Mouse (Mus musculus) fibroblast of lung, adult 2 months (primary cell): ENCODE results near the gene Gucy2d.

ENCODE experiments used
- DNase-seq: peaks from one replicate; pipeline ENCODE4 v3.0.0-alpha.2; 2011; ENCODE audit warnings: low read depth

Gene Gucy2d

GRCm38 (mm10) chr7:98447585-98448308 is 7.5 kb downstream of the Gucy2d start:
- DNase-seq = no peak

DNA sequence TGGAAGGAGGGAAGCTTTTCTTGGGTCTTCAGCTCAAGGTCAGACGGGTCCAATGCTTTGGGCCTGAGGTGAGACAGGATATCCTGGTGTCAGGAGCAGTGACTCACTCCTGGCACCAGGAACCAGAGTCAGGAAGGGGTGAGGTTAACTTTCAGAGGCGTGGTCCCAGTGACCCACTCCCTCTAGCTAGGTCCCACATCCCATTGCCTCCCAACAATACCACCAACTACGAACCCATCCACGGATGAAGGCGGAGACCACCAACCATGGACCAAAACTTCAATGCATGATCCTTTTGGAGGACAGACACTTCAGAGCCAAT is 8.1 kb downstream of the Gucy2d start:
- no peak for DNase-seq

DNA sequence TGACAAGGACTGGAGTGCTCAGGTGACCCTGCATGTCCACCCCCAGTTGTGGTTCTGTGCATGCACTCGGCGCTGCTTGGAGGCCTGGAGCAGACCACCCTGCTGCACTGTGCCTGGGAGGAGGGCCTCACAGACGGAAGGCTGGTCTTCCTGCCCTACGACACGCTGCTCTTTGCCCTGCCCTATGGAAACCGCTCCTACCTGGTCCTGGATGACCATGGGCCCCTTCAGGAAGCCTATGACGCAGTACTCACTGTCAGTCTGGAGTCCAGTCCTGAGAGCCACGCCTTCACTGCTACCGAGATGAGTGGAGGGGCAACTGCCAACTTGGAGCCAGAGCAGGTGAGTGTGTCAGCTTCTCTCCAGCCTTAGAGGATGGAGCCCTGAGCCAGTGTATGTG is 9.5 kb downstream of the Gucy2d start:
- DNase-seq = no peak

GRCm38 (mm10) chr7:98454397-98455120 is 14.3 kb downstream of the Gucy2d start:
- DNase-seq = no peak

DNA sequence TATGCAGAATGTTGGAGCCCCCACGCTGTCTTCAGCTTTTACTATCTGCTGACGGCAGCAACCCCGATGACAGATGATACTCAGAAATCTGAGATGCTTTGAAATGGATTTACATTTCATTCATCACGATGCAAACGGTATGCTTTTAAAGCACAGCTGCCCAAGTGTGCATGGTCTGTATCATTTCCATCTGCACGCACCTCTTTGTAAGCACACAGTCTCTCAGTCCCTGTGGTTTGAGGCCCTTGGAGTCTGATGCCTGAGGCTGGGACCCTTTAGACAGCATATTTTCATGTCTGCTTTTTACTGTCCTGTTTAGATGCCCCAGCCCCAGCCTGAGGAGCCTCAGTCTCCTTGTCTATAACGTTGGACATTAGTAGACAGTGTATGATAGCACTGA is 20.1 kb downstream of the Gucy2d start:
- DNase-seq = no peak

DNA sequence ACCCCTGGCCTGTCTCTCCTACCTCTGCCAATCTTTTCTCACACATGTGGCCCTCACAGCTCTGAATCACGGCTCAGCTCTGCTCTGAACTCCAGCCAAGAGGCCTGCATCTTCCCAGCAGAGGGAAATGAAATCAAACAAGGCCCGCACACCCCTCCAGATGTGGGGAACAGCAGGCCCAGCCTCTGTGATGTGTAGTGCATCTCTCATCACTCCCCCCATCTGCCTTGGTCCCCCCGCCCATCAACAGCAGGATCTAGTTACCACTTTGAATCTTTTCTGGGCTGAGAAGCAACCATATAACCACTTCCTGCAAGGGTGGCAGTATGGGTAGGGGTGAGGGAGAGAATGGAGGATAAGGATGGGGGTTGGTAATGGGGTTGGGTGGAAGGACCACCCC is 28.9 kb downstream of the Gucy2d start:
- DNase-seq = no peak

DNA sequence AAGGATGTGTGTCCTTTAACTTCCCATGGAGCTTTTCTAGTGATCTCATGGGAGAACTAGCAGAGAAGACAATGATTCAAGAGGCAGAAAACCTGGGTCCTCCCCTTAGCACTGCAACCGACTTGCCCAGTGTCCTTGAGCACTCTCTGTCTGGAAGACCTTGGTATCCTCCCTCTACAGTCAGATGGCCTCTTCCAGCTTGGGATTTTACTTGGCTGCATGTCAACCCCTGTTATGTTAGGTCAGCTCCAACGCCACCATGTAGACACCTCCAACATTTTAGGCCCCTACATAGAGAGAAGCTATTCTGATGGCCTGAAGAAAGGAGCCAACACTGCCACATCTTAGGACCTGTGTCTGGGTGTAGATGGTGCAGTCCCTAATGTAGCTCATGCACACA is 32.3 kb downstream of the Gucy2d start:
- no peak for DNase-seq

- DNase-seq = no peak
Observed at GRCm38 (mm10) chr7:98474558-98474957, 34.3 kb downstream of the Gucy2d start.

DNA sequence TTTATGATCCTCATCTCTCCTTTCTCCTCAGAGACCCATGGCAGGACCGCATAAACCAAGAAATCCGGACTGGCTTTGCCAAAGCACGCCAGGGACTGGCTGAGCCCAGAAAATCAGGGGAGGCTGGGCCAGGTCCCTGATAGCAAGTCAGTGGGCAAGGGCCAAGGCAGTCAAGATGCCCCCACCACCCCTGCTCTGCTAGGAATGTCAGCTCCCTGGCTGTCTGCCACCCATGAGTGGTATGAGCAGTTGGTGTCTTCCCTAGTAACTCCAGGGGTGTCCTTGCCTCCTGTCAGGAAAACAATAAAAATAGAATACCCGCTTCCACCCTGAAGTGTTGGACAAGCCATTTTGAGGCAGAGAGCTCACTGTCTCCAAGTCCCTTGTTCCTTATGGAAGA is 36.9 kb downstream of the Gucy2d start:
- no peak for DNase-seq

- DNase-seq = no peak
Observed at GRCm38 (mm10) chr7:98480481-98480880, 40.3 kb downstream of the Gucy2d start.

GRCm38 (mm10) chr7:98481066-98481734 is 41.0 kb downstream of the Gucy2d start:
- DNase-seq = no peak

- no peak for DNase-seq
Observed at GRCm38 (mm10) chr7:98481861-98482260, 41.6 kb downstream of the Gucy2d start.

DNA sequence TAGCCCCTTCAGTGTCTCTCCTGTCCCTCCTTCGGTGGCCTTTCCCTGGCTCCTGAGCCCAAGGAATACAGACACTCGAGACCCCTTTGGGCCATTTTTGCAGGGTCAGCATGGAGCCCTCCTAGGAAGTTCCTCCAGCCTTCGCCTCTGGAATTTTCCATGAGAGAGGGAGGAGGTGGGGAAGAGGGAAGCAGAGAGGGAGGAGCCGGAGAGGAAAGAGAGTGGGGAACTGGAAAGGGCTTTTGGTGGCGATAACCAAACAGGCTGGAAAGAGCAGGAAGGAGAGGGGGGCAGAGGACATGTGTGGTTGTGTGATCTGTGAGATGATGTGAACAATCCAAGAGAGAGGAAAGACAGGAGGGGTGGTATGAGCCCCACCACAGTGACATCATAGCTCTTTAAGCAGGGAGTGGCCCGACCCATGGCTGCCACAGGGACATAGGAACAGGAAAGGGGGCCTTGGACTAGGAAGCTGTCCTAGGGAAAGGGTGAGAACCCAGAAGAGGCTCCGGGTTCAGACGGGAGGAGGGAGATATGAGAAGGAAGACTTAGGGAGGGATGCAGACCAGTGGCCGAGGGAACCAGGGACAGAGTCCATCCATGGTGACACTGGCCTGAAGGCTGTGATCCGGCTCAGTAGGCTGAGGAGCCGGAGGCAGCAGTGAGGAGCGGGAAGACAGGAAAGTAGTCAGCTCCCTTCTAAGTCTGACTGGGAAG is 42.5 kb downstream of the Gucy2d start:
- DNase-seq = no peak

GRCm38 (mm10) chr7:98483268-98483607 is 43.0 kb downstream of the Gucy2d start:
- DNase-seq = no peak

DNA sequence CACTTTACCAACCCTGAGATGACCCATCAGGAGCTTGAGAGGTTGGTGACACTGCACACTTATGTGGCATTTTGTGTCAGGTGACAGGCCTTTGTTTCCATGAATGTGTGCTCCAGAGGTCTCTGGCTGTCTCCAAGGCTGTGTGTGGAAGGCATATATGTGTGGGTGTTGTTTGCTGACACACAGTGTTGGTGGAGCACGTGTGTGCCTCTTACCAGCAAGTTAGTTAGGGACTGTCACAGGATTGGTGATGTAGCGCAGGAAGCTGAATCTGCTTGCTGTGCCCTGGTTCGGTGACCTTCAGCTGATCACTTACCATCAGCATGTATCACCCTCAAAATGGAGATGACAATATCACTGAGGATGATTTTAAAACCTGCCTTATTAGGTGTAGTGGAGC is 44.7 kb downstream of the Gucy2d start:
- no peak for DNase-seq

DNA sequence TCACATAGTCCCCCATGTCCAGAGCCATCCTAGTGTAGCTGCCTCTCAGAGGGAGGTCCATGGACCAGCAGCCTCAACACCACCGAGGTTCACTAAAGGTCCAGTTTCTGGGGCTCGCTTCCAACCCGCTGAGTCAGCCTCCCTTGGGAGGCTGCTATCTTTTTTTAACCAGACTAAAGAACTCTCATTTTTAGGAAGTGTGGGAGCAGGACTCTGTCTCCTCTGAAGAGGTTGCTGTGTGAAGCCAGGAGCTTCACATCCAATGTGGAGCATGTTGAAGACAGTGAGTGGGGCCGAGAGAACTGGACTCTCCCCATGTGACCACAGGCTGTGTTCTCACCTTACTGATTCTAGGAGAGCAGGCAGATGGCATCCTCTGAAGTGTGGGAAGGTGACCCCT is 45.3 kb downstream of the Gucy2d start:
- no peak for DNase-seq

- DNase-seq = no peak
Observed at GRCm38 (mm10) chr7:98486471-98486917, 46.3 kb downstream of the Gucy2d start.

DNA sequence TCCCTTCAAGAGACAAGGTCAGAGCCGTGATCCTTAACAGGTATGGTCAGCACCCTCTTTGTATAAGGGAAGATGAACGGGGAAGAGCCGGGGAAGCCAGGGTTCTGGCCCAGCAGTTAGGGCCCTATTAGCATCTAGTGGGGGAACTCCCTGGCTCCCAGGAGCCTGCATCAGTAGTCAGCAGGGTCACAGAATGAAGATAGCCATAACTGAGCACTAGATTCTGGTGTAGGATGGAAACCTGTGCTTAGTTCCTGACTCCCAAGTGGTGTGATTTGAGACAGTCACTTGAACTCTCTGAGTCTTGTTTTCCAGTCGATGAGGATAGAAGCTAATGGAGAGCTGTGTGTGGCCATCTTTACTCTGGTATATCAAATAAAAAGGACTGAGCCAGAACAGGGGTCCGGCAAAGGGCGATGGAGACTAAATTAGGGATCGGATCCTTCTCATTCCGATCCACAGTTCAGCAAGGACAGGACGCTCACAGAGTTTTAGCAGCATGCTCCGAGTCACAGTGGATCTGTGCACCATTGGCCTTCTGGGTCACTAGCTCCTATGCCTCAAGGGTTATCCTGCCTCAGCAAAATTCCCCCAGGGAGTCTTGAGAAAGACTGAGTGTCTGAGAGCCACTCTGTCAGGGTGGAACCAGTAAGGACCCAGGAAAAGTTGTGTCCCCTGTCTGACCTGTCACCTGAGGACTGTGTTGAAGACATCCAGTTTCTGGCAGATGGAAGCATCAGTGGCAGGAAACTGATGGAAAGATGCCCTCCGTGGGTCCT is 47.2 kb downstream of the Gucy2d start:
- DNase-seq = no peak

GRCm38 (mm10) chr7:98488398-98489130 is 48.3 kb downstream of the Gucy2d start:
- no peak for DNase-seq

DNA sequence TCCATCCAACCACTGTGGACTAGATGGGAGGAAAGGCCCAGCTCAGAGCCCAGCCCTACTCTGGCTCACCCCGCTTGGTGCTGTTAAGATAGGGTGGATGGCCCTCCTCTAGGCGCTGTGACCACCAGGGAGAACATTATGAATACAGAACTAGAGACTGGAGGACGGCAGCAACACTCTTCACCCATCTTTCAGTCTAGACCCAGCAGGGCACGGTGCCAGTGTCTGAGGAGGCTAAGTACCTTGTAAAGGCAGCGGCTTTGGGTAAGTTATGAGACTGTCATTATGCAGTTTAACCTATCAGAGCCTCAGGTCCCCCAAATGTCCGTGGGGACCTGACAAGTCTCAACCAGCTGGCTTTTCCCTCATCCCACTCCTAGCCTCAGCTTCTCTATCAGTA is 48.9 kb downstream of the Gucy2d start, which contains the start of gene Lrrc32:
Gene Lrrc32 (plus strand): TSS at position 153 of the 400 bp plus-strand sequence.
- no peak for DNase-seq

DNA sequence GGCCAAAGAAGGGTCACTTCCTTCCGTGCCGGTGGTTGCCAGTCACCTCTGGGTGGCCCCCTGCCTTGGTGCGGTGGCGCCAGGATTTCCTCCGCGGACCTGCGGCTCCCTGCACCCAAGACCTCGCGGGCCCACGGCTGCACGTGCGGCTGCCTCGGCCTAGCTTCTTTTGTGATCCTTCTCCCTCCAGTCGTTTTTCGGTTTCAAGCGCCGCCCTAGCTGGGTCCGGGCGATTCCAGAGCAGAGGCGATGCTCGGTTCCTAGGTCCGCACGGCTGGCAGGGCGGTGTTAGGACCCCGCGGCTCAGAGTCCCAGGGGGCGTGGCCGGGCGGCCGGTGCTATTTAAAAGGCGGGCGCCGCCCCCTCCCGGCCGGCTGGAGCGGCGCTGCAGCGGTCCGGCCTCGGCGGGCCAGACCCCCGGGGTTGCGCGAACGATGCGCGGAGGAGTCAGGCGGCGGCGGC is 49.4 kb downstream of the Gucy2d start:
- DNase-seq = no peak
